Mouse (Mus musculus): Measurements from ENCODE around the gene Mal.

The Mal gene

DNA sequence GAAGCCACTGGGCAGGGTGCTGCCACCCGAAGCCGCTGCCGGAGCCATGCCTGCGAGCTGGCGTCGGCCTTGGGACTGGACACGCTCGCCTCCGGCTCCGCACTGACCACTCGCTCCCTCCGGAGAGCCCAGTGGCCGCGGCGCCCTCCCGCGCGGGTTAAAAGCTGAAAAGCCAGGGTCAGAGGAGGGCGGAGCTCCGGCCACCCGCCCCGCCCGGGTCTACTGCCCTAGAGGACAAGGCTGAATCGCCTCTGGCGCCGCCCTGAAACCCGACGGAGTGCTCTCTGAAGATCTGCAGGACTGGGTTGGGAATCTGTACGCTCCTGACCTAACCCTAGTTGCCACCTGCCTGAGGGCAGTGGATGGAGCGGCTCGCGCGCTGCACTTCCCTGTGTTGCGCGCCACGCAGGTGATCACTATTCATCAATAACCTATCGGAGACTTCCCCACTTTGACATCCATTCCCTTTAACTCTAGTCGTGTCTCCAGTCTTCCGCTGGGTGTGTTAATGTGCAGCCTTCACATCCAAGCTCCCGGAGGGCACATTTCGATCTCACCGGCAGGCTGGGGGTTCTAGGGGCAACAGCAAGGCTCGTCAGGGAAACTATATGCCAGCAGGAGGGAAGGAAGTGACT lies at the start of gene Mal:
Gene Mal (minus strand): TSS at position 610 of the 635 bp plus-strand sequence.
- DNase-seq: no peak

- no peak for DNase-seq
These were observed 48.8 kb upstream of the Mal start for GRCm38 (mm10) chr2:127705267-127705666.

GRCm38 (mm10) chr2:127689239-127689638 lies 32.7 kb upstream of the Mal start:
- DNase-seq: no peak

DNA sequence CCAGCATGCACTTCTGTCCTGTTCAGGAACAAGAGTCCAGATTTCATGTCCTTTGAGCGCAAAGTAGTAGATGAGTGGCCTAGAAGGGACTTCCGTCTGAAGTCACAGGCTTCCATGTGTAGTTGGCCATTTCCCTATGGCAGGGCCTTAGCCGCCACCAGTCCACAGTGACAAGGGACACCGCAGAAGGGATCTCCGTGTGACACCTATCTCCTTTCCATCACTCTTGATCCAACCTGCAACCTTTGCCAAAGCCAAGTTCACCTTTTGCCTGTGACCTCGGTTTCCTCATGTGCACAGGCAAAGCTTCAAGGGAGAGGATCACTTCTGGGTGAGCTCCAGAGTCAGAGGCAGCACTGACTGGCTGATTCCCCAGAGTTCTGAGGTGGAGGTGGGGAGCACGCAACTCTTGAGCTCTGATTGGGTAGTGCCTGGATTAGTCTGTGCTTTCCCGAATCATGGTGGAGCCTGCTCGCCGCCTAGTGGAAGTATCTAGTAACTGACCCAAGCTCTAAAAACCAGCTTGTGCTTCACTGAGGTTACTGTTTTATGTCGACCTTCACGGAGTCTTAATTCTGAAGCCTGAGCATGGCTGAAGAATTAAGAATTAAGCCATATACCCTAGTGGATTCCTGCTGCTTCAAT lies 27.3 kb upstream of the Mal start:
- peak; percentile 41 to 54 for DNase-seq

GRCm38 (mm10) chr2:127667843-127668506 lies 11.5 kb upstream of the Mal start:
- DNase-seq: no peak

GRCm38 (mm10) chr2:127667015-127667414 lies 10.5 kb upstream of the Mal start:
- DNase-seq: no peak

- no peak for DNase-seq
These were observed 6.2 kb upstream of the Mal start for GRCm38 (mm10) chr2:127662708-127663107.

DNA sequence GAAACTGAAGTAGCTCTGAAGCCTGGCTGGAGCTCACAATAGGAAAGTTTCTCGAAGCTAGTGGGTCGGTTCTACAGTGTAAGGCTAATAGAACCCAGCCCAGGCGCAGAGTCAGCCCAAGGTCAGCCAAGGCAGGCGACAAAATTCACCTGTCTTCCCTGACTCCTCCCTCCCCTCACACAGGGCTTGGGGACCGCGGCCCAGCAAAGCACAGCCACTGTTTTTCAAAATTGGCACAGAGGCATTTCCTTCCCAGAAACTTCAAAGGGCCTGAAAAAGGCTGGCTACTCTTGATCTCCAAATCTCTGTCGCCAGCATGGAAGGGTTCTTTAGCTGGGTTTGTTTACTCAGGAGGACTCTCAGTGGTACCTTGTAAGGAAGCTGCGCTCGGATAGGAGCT lies 1.1 kb downstream of the Mal start:
- no peak for DNase-seq

DNA sequence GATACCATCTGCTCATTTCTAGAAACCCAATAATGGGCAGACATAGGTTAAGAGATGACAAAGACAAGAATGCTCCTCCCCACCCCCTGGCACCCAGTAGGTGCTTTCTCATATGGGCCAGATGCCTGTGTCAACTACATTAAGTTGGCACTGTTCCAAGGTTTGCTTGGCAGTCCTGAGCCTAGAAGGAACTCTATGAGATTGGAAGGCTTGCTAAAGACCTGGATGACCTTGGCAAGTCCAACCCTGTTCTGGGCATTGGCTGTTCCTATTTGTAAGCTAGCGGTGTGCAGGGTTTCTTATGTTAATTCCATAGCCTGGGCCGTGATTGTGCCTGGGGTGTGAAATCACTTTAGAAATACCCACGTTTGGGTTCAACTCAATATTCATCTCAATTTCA lies 1.7 kb downstream of the Mal start:
- no peak for DNase-seq

DNA sequence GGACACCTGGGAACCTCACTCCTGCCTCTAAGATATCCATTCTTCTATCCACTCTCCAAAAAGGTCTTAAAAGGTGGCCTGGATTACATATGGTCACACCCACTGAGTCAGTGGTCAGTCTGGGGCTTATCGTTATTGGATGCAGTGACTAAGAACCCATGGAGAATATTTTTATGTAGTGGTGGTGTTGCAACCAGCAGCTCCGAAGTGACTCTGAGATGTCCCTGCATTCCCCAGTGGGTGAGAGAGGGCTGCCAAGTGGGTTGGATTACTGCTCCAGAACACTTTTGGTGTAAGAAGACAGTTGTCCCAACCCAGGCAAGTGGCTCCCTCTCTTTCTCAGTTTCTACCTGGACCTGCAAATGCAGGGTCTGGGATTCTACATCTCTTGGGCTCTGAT lies 3.7 kb downstream of the Mal start:
- no peak for DNase-seq

DNA sequence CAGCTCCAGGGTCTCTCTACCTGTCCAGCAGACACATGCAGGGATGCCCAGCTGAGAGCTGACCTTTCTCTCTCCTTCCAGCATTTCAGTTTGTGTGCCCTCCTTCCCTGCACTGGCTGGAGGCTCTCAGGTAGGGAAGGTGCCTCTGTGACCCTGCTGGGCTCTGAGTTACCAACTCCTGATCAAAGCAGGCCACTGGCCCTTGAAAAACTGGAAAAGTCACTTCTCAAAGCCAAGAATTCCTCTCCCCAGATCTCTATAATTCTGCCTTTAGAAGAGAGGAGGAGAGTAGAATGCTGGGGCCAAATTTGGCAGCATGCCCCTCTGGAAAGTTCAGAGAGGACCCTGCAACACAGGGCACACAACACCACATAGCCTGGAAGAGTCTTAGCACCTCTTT lies 4.2 kb downstream of the Mal start:
- DNase-seq: no peak

DNA sequence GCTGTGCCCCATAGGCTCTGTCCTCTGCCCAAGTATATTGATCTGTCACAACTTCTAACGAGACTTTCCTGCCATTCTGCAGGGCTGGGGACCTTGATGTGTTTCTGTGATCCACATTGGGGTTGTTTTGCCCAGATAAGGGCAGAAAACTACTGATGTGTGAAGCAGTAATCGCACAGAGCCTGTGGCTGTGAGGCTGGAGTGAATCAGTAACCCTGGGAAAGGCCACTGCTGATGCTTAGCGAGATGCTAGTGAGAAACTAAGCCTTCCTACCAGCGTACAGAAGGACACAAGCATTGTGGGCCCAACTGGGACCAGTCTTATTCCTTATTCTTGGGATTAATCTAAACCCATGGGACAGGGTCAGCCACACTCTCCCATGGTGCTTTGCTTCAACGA lies 4.9 kb downstream of the Mal start:
- DNase-seq: no peak

GRCm38 (mm10) chr2:127649921-127650320 lies 6.6 kb downstream of the Mal start:
- DNase-seq: no peak

- no peak for DNase-seq
These were observed 8.3 kb downstream of the Mal start for GRCm38 (mm10) chr2:127648145-127648544.

DNA sequence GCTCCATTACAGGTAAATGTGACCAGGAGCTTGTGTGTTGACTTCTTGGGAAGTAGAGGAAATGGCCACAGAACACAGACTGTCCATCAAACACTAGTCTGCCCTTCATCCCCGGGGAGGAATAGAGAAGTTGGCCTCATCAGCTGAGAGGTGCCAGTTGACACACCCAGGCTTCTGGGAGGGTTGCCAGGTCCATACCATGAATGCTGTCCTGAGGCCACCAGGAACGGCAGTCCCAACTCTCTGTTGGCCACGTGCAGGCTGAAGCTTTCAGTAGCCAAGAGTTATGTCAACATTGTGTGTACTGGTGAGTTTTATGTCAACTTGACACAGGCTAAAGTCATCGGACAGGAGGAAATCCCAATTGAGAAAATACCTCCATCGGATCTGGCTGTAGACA lies 9.6 kb downstream of the Mal start:
- DNase-seq: no peak

GRCm38 (mm10) chr2:127643728-127644704 lies 12.5 kb downstream of the Mal start:
- no peak for DNase-seq

DNA sequence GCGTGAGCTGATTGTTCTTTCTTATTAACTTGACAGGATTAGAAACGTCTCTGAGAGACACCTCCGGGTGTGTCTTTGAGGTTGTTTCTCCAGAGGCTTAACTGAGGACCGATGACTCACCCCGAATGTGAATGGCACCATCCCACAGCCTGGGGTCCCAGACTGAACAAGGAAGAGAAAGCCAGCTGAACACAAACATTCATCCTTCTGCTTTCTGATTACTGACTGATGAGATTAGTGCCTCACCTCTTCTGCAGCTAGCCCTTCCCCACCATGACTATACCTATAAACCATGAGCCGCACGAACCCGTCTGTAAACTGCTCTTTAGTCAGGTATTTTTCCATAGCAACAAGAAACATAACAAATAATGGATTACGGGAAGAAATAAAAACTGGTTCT lies 17.5 kb downstream of the Mal start:
- no peak for DNase-seq

GRCm38 (mm10) chr2:127635581-127635980 lies 20.9 kb downstream of the Mal start:
- no peak for DNase-seq

DNA sequence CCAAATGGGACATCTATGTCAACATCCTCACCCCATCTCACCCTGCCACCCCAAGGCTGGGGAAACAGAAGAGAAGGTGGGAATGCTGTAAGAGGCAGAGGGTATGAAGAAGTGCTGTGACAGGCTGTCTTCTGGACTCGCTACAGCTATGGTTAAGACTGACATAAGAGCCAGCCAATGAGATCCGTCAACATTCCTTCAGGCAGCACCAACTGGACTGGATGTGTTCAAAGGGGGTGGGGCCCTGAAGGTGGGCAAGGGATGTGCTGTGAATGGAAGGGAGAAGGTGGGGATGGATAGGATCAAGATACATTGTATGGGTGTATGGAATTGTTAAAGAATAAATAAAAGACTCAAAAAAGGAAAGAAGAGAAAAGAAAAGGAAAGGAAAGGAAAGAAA lies 23.9 kb downstream of the Mal start:
- DNase-seq: no peak

DNA sequence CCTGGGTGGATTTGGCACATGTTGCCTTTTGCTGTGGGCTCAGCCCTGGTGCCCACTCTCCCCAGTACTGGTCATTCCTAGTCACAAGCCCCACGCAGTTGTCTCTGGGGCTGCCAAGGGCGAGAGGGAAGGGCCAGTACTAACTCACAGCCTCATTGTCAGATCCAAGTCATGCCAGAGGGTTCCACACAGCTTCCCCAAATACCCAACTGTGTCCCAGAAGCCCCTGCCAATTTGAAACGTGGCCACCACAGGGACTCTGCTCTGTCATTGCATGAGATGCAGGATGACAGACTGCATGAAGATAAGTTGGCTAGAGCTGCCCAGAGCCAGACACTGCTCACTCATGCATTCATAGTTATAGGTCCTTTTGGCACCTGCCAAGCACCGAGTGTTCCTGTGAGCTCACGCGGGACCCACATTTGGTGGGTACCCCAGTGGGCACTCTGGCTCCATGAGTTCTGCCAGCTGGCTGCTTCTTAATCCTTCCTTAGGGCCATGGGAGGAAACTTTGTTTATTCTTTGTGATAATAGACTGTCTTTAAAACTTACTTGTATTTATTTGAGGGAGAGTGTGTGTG lies 28.4 kb downstream of the Mal start:
- DNase-seq: no peak

DNA sequence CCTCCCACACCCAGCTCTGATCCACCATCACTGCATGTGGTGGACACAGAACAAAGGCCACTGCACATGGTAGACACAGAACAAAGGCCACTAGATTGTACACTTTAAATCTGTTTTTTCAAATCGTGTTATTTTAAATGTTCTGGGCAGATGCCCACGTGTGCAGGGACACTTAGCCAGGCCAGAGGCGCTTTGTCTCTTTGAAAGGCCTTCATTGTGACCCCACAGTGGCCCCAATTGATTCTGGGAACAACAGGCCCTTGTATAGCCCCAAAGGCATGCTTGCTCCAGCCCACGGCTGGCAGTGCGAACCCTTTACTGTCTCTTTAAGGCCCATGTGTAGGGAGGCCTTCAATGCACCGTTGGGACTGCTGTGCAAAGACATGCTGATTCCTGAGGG lies 29.1 kb downstream of the Mal start:
- DNase-seq: no peak

DNA sequence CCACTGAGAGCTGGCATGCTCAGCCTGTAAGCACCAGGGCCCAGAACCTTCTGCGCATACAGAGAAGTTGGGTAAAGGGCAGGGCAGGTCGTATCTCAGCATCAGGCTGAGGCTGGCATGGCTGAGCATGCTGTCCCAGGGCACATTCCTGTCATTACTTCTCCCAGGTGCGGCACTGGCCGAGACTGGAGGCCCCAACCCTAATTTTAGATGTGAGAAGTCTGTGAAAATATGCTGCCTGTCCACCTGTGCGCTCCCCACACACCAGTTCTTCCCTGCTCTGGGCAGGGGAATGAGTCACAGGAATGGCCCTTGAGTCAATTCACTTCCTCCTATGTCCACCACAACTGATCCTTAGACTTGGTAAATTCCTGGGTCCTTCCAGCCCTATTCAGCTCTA lies 30.8 kb downstream of the Mal start:
- DNase-seq: no peak

GRCm38 (mm10) chr2:127624786-127625185 lies 31.7 kb downstream of the Mal start:
- no peak for DNase-seq
